Mouse (Mus musculus) frontal cortex, postnatal 10 days (tissue): ENCODE data around the gene 4933434E20Rik.
A peak's percentile ranks its signal among the peaks of the same experiment; 100 is the strongest.

Experiments used
- DNase-seq, 2 experiments: peaks; one replicate each; pipeline ENCODE4 v3.0.0; 2022; ENCODE audit warnings: low spot score in 2 of 2, mixed read lengths in 1 of 2

Gene 4933434E20Rik

GRCm38 (mm10) chr3:90081365-90082240 lies 30.2 kb downstream of the 4933434E20Rik start:
- no peak for DNase-seq

GRCm38 (mm10) chr3:90083034-90083433 lies 31.6 kb downstream of the 4933434E20Rik start:
- DNase-seq: peak in 1 of 2 experiments; percentile 29

- DNase-seq: peak; percentile 39 to 59
Measured at GRCm38 (mm10) chr3:90083698-90084324, 32.4 kb downstream of the 4933434E20Rik start.

GRCm38 (mm10) chr3:90084790-90085189 lies 33.4 kb downstream of the 4933434E20Rik start:
- DNase-seq: no peak

DNA sequence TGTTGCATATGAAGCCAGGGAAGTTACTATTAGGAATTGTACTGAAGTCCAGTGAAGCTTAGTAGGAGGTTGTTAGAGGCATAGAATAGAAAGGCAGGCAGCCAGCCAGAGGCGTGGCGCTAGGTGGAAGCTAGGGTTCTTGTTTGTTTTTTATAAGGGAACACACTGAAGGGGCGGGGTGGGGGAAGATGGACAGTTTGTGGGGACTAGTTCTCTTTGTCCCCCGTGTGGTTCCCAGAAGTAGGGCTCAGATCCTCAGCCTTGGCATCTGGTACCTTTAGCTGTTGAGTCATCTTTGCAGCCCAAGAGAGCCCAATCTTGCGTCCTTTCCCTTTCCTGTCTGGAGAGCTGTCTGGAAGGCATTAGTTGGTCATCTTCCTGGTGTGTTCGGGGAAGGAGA lies 33.8 kb downstream of the 4933434E20Rik start:
- no peak for DNase-seq

GRCm38 (mm10) chr3:90086068-90086467 lies 34.6 kb downstream of the 4933434E20Rik start:
- DNase-seq: no peak

DNA sequence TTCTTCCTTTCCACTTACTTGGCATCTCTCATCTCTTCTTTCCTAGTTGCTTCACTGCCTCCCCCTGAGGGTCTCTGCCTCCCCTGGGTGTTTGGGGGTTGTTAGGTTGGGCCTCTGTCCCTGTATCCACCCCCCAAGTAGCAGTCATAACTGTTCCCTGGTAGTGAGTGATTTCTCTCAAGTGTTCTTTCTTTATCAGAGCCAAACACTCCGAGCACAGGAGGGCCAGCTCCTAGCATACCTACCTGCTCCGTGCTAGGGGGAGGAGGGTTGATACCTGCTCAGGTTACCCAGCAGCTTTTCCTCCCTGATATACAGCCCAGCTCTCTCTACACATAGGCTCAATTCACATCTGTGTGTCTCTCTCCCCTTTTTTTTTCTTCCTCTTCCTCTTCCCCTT lies 37.2 kb downstream of the 4933434E20Rik start:
- no peak for DNase-seq

DNA sequence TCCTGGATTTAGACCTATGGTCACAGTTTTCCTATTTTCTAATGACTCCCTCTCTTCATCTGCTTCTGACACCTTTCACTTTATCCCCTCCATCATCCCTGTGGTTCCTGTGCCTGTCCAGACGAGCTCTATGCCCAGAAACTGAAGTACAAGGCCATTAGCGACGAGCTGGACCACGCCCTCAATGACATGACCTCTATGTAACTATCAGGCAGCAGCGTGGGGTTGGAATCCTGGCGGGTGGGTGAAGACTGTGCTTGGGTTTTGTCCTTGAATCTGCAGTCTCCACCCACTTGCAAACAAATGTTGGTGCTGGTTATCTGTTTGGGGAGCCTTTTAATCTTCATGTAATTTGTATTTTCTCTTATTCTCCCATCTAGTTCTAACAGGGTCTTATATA lies 39.5 kb downstream of the 4933434E20Rik start:
- DNase-seq: no peak

- no peak for DNase-seq
Measured at GRCm38 (mm10) chr3:90094453-90094852, 43.0 kb downstream of the 4933434E20Rik start.

DNA sequence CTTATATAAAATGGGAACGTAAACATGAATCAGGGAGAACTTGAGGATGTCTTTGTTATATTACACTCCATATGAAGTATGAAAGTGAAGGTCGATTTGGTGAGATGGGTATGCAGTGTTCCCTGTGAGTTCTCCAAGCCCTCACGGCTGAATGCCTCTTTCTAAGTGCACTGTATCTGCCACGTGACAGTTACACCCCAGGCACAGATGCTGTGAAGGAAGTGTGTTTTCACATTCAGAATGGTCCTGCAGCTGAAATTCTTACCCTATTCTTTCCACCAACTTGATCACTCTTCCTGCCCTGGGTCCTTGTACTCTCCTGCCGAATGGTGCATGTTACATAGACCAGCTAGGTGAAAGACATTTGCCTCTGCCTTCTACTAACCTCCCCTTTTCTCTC lies 46.5 kb downstream of the 4933434E20Rik start:
- DNase-seq: no peak

- DNase-seq: no peak
Measured at GRCm38 (mm10) chr3:90101010-90101409, 49.6 kb downstream of the 4933434E20Rik start.

DNA sequence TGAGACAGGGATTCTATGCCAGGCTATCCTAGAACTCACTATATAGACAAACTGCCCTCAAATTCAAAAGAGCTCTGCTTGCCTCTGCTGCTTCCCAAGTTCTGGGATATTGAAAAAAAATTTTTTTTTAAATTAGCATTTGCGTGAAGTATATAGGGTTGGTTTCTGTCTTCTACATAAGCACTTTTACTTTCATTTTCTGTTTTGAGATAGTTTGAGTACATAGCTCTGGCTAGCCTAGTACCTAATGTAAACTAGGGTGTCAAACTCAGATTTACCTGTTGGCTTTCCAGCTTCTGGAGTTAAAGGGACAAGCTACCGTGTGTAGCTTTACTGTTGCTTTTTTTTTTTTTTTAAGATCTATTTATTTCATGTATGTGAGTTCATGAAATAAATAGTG lies 50.2 kb downstream of the 4933434E20Rik start:
- DNase-seq: no peak

- DNase-seq: no peak
Measured at GRCm38 (mm10) chr3:90102239-90102638, 50.8 kb downstream of the 4933434E20Rik start.

- DNase-seq: no peak
Measured at GRCm38 (mm10) chr3:90103176-90103575, 51.7 kb downstream of the 4933434E20Rik start.

DNA sequence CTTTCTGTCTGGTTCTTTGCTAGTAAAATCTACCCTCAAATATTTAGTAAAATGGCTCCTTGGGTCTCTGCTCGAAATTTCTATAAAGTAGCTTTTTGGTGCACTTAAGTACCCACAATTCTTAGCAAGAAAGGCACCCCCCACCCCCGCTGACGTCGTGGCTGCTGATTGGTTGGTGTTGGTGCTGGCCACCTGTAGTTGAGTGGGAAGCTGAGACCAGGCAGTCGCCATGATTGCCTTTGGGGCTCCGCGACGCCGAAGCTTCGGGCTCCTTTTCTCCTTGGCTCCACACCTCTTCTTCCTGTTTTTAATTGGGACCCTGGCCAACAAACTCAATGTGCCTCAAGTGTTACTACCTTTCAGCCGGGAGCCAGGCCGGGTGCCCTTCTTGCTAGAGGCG lies 52.5 kb downstream of the 4933434E20Rik start, which contains the start of gene Nup210l:
Gene Nup210l (plus strand): TSS at position 195 of the 400 bp plus-strand sequence.
- DNase-seq: no peak

DNA sequence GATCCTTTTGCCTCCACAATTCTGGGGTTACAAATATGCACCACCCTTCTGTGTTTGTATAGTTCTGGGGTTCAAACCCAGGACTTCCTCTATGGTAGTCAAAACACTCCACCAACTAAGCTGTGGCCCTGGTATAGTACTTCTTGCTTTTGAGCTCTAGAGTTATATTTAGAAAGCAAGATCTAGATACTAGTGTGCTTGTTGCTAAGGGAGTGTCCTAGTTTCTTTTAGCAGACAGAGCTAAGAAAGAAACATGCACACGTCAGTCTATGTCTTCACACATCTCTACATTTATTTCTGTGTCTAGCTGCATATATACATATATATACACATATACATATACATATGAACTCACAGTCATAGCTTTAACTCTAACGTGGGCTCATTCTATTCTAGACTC lies 60.3 kb downstream of the 4933434E20Rik start:
- no peak for DNase-seq

- no peak for DNase-seq
Measured at GRCm38 (mm10) chr3:90114342-90114741, 62.9 kb downstream of the 4933434E20Rik start.

DNA sequence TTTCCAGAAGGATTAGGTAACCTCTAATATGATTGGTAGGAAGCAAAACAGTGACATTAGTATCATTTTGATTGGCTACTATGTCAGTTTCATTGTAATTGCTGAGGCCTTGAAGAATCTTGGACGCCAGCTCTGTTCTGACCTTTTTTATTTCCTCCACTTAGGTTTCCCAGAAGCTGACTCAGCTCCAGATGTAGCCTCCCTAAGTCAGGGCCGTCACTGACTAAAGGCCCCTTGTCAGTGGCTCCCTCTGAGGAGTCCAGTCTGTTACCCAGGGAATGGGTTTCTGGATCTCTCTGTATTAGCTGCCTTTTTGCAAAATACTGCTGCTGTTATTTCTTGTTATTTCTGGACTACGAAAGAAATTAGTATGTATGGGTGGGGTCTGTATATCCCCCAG lies 64.1 kb downstream of the 4933434E20Rik start:
- no peak for DNase-seq
